Mouse (Mus musculus): ENCODE measurements around the gene Ubxn10. TPM values are rescaled to one million over a fixed set of nuclear protein-coding genes. Genes with fewer than 3 reads are reported as not detected.
A peak's percentile ranks its signal among the peaks of the same experiment; 100 is the strongest.

Gene Ubxn10
- total and polyA plus RNA-seq, 2 experiments: under 0.01 to 0.05 TPM

- Histone ChIP-seq H3K4me1 (ENCODE audit: control insufficient read depth, insufficient read depth, low read length) (no peaks in the 10 kb centered on the region), H3K9ac (ENCODE audit: low read depth, low read length) (no peak overlapping the region), H3K79me2 (ENCODE audit: control insufficient read depth, insufficient read depth, low read length) (no peaks in the 10 kb centered on the region), H3K27me3 (ENCODE audit: control insufficient read depth, insufficient read depth, low read length) (no peaks in the 10 kb centered on the region), H3K4me3 (ENCODE audit: insufficient read depth, low read depth, low read length) (no peak overlapping the region), H3K27ac (replicated peaks; ENCODE audit: insufficient read depth, low read depth, low read length) (no peak overlapping the region), H3K36me3 (ENCODE audit: control insufficient read depth, insufficient read depth, low read length) (no peaks in the 10 kb centered on the region)
- DNase-seq (ENCODE audit: extremely low read depth, low read depth, low spot score): no peak
- WGBS: 84% methylated on average over 11 of the region's 11 CpGs
- TF ChIP-seq POLR2A (IDR thresholded peaks at IDR 0.05; ENCODE audit: extremely low read depth, insufficient read depth, low read length): no peak
- TF ChIP-seq CTCF (IDR thresholded peaks at IDR 0.05; ENCODE audit: low read depth, low read length): no peak
Observed at GRCm38 (mm10) chr4:138710633-138711032, 26.3 kb downstream of the Ubxn10 start.

GRCm38 (mm10) chr4:138709944-138710343 lies 27.0 kb downstream of the Ubxn10 start:
- no peak for TF ChIP-seq CTCF (IDR thresholded peaks at IDR 0.05; ENCODE audit: low read depth, low read length)
- no peak for TF ChIP-seq POLR2A (IDR thresholded peaks at IDR 0.05; ENCODE audit: extremely low read depth, insufficient read depth, low read length)
- 82% methylated on average over 7 of the region's 7 CpGs for WGBS

GRCm38 (mm10) chr4:138709246-138709645 lies 27.7 kb downstream of the Ubxn10 start:
- 82% methylated on average over 11 of the region's 11 CpGs for WGBS
- Histone ChIP-seq H3K36me3 (ENCODE audit: control insufficient read depth, insufficient read depth, low read length) (no peaks in the 10 kb centered on the region), H3K27ac (replicated peaks; ENCODE audit: insufficient read depth, low read depth, low read length) (no peak overlapping the region), H3K9ac (ENCODE audit: low read depth, low read length) (no peak overlapping the region), H3K27me3 (ENCODE audit: control insufficient read depth, insufficient read depth, low read length) (no peaks in the 10 kb centered on the region), H3K79me2 (ENCODE audit: control insufficient read depth, insufficient read depth, low read length) (no peaks in the 10 kb centered on the region), H3K4me1 (ENCODE audit: control insufficient read depth, insufficient read depth, low read length) (no peaks in the 10 kb centered on the region), H3K4me3 (ENCODE audit: insufficient read depth, low read depth, low read length) (no peak overlapping the region)
- DNase-seq (ENCODE audit: extremely low read depth, low read depth, low spot score): no peak
- TF ChIP-seq CTCF (IDR thresholded peaks at IDR 0.05; ENCODE audit: low read depth, low read length) (no peak), POLR2A (IDR thresholded peaks at IDR 0.05; ENCODE audit: extremely low read depth, insufficient read depth, low read length) (no peak)

More at GRCm38 (mm10) chr4:138709944-138710343, 27.0 kb downstream of the Ubxn10 start:
- Histone ChIP-seq H3K27me3 (ENCODE audit: control insufficient read depth, insufficient read depth, low read length) (no peaks in the 10 kb centered on the region), H3K4me1 (ENCODE audit: control insufficient read depth, insufficient read depth, low read length) (no peaks in the 10 kb centered on the region), H3K36me3 (ENCODE audit: control insufficient read depth, insufficient read depth, low read length) (no peaks in the 10 kb centered on the region), H3K4me3 (ENCODE audit: insufficient read depth, low read depth, low read length) (no peak overlapping the region), H3K27ac (replicated peaks; ENCODE audit: insufficient read depth, low read depth, low read length) (no peak overlapping the region), H3K9ac (ENCODE audit: low read depth, low read length) (no peak overlapping the region), H3K79me2 (ENCODE audit: control insufficient read depth, insufficient read depth, low read length) (no peaks in the 10 kb centered on the region)
- DNase-seq (ENCODE audit: extremely low read depth, low read depth, low spot score): no peak

GRCm38 (mm10) chr4:138708636-138709035 lies 28.3 kb downstream of the Ubxn10 start:
- DNase-seq (ENCODE audit: extremely low read depth, low read depth, low spot score): peak; percentile 29
- Histone ChIP-seq H3K9ac (ENCODE audit: low read depth, low read length) (no peak overlapping the region), H3K4me1 (ENCODE audit: control insufficient read depth, insufficient read depth, low read length) (no peaks in the 10 kb centered on the region), H3K4me3 (ENCODE audit: insufficient read depth, low read depth, low read length) (no peak overlapping the region), H3K79me2 (ENCODE audit: control insufficient read depth, insufficient read depth, low read length) (no peaks in the 10 kb centered on the region), H3K36me3 (ENCODE audit: control insufficient read depth, insufficient read depth, low read length) (no peaks in the 10 kb centered on the region), H3K27ac (replicated peaks; ENCODE audit: insufficient read depth, low read depth, low read length) (no peak overlapping the region), H3K27me3 (ENCODE audit: control insufficient read depth, insufficient read depth, low read length) (no peaks in the 10 kb centered on the region)
- 6% methylated on average over 7 of the region's 7 CpGs for WGBS
- TF ChIP-seq POLR2A (IDR thresholded peaks at IDR 0.05; ENCODE audit: extremely low read depth, insufficient read depth, low read length): no peak
- TF ChIP-seq CTCF (IDR thresholded peaks at IDR 0.05; ENCODE audit: low read depth, low read length): peak; percentile 81

- Histone ChIP-seq H3K27me3 (ENCODE audit: control insufficient read depth, insufficient read depth, low read length) (no peaks in the 10 kb centered on the region), H3K4me3 (ENCODE audit: insufficient read depth, low read depth, low read length) (no peak overlapping the region), H3K4me1 (ENCODE audit: control insufficient read depth, insufficient read depth, low read length) (no peaks in the 10 kb centered on the region), H3K36me3 (ENCODE audit: control insufficient read depth, insufficient read depth, low read length) (no peaks in the 10 kb centered on the region), H3K9ac (ENCODE audit: low read depth, low read length) (no peak overlapping the region), H3K79me2 (ENCODE audit: control insufficient read depth, insufficient read depth, low read length) (no peaks in the 10 kb centered on the region), H3K27ac (replicated peaks; ENCODE audit: insufficient read depth, low read depth, low read length) (no peak overlapping the region)
- 95% methylated on average over 8 of the region's 8 CpGs for WGBS
- DNase-seq (ENCODE audit: extremely low read depth, low read depth, low spot score): no peak
- TF ChIP-seq CTCF (IDR thresholded peaks at IDR 0.05; ENCODE audit: low read depth, low read length) (no peak), POLR2A (IDR thresholded peaks at IDR 0.05; ENCODE audit: extremely low read depth, insufficient read depth, low read length) (no peak)
Observed at GRCm38 (mm10) chr4:138706620-138707019, 30.3 kb downstream of the Ubxn10 start.

GRCm38 (mm10) chr4:138704169-138704568 lies 32.8 kb downstream of the Ubxn10 start:
- no peaks in the 10 kb centered on the region for H3K27me3 ChIP-seq (ENCODE audit: control insufficient read depth, insufficient read depth, low read length)
- no peaks in the 10 kb centered on the region for H3K79me2 ChIP-seq (ENCODE audit: control insufficient read depth, insufficient read depth, low read length)
- no peak for DNase-seq (ENCODE audit: extremely low read depth, low read depth, low spot score)
- no peak overlapping the region for H3K27ac ChIP-seq (replicated peaks; ENCODE audit: insufficient read depth, low read depth, low read length)
- no peak overlapping the region for H3K4me3 ChIP-seq (ENCODE audit: insufficient read depth, low read depth, low read length)
- no peaks in the 10 kb centered on the region for H3K36me3 ChIP-seq (ENCODE audit: control insufficient read depth, insufficient read depth, low read length)
- no peaks in the 10 kb centered on the region for H3K4me1 ChIP-seq (ENCODE audit: control insufficient read depth, insufficient read depth, low read length)
- 87% methylated on average over 4 of the region's 4 CpGs for WGBS
- H3K9ac ChIP-seq (ENCODE audit: low read depth, low read length): no peak overlapping the region
- TF ChIP-seq CTCF (IDR thresholded peaks at IDR 0.05; ENCODE audit: low read depth, low read length) (no peak), POLR2A (IDR thresholded peaks at IDR 0.05; ENCODE audit: extremely low read depth, insufficient read depth, low read length) (no peak)

Measured in liver, adult 2 months (tissue).